Mouse (Mus musculus) liver, adult 2 months (tissue): ENCODE measurements around the gene Zdhhc13.

ENCODE experiments used
- CTCF ChIP-seq: fragments of 200-500 bp; IDR thresholded peaks from 2 replicates; pipeline ENCODE4 v1.5.1; 2011; ENCODE audit warnings: low read depth, low read length, control low read depth
- POLR2A ChIP-seq: fragments of 200-500 bp; IDR thresholded peaks from 2 replicates; pipeline ENCODE4 v1.6.1; 2011; ENCODE audit warnings: low read length, control low read depth; ENCODE audit not compliant: insufficient read depth; ENCODE audit errors: extremely low read depth

- TF ChIP-seq POLR2A (no peak), CTCF (no peak)
These were observed 40.5 kb downstream of the Zdhhc13 start for GRCm38 (mm10) chr7:48829177-48829910.
